Mouse (Mus musculus) neural tube, embryonic 10.5 days (tissue): ENCODE measurements around the gene Fktn.
"Not testable (repeated sequence)": the region's sequence is repeated elsewhere in the genome, so short reads cannot be mapped to it uniquely, and the experiment has no call there.

ENCODE experiments used
- DNase-seq: peaks from one replicate; pipeline ENCODE4 v3.0.0-alpha.2; 2017; ENCODE audit warnings: low spot score; ENCODE audit errors: extremely low spot score

The Fktn gene

DNA sequence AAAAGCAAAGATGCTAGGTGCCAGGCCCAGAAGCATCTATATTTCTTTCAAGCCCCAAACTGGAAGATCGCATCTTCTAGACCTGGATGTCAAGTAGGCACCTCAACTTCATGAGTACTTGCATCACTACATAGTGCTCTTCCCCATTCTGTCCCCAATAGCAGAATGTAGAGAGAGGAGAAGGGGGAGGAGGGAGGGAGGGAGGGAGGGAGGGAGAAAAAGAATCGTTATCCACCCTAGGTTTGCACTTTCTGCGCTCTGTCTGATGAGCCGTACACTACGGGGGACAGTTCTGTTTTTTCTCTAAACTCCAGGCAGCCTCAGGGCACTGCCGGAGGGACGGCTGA is at the start of gene Fktn:
Gene Fktn (plus strand): TSS at position 295 of the 347 bp plus-strand sequence.
- DNase-seq, result no peak

DNA sequence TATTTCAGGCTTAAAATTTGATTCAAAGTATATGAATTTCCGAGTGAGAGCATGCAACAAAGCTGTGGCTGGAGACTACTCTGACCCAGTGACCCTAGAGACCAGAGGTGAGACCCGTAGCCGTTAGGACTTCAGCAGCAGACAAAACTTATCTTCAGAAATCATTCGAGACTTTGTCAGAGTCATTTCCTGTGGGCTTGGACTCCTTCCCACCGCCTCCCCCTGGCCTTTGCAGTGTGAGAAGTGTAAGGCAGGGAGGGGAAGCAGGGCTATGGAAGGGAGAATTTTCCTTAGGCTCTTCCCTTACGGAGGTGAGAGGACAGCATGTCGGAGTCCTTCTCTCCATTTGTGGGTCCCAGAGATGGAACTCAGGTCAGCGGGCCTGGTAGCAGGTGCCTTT is 31.7 kb upstream of the Fktn start:
- DNase-seq, result no peak

DNA sequence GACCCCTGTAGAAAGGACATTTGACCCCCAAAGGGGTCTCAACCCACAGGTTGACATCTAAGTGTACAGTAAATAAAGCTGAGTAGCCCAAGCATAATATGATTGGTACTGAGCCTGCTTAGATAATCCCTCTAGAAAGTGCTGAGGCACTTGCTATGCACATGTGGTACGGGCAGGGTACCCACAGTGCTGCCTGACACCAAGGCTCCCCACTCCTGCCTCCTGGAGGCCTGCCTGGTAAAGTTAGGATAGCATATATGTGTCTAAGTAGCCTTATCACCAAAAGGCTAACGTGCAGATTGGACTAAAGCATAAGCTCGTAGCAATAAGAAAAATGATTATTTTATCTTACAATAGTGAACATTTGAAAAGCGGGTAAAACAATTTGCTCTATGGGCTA is 24.8 kb upstream of the Fktn start:
- no peak for DNase-seq

DNA sequence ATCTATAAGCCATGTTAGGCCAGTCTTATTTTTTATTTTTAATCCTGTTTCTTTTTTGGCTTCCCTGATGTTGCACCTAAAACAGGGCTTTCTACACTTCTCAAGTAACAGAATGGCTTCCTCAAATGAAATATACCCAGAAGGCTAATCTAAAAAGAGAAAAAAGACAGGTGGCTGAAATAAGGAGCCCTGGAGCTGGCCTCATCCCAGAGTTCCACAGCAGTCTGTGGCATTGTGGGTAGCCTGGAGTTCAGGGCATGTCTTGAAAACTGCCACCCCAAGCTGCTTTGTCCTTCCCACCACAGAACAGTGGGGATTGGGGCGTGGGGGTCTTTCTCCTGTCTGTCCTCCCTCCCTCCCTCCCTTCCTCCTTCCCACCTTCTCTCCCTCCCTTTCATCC is 22.4 kb upstream of the Fktn start:
- no peak for DNase-seq

DNA sequence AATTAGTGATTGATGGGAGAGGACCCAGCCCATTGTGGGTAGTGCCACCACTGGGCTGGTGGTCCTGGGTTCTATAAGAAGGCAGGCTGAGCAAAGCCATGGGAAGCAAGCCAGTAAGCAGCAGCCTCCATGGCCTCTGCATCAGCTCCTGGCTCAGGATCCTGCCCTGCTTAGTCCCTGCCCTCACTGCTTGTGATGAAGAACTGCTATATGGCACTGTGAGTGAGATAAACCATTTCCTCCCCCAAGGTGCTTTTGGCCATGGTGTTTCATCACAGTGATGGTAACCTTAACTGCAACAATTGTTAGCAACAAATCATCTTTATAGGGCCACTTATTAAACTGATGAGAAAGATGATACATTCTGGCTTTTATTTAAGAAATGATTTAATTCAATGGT is 4.6 kb upstream of the Fktn start:
- not testable (repeated sequence) for DNase-seq

DNA sequence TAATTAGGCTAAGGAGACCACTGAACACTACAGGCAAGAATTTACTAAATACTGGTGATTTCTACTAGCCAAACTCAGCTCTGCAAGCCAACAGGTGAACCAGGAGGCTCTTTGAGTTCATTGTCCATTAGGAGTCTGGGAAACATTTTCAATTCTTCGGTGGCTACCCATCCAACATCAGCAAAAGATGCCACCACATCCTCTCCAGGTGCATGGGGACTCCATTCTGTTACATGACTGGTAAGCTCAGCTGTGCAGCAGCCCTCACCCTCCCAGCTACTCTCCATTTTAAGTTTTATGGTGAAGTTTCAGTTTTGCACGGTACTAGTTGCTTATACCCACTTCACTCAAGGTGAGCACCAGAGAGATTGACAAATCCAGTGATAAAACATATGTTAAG is 3.8 kb upstream of the Fktn start:
- DNase-seq, result no peak

DNA sequence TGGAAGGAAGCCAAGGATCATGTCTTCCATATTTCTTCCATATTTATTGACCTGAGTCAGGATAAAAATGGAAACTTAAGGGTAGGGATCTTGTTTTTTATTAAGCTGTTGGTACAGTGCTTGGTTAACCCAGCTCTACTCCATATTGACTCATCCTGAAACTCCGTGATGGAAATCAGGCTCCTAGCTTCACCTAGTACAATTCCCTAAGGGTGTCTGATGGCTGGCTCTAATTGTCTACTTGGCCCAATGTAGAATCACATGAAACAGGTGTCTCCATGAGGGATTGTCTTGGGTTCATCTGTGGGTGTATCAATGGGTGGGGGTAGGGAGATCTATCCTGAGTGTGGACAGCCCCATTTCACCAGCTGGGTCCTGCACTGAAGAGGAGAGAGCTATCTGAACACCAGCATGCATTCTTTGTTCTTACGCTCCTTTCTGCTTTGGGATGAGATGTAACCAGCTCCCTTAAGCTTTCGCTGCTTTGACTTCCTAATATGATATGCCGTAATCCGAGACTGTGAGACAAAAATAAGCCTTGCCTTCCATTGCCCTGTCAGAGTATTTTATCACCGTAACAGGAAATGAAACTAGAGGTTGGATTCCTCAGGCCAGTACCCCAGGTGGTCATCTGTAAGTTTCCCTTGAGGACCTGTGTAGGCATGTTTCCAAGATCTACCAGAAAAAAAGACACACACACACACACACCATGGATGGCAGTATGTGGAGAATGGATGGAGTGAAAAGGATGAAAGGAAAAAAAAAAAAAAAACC is 3.1 kb upstream of the Fktn start:
- DNase-seq, result no peak

DNA sequence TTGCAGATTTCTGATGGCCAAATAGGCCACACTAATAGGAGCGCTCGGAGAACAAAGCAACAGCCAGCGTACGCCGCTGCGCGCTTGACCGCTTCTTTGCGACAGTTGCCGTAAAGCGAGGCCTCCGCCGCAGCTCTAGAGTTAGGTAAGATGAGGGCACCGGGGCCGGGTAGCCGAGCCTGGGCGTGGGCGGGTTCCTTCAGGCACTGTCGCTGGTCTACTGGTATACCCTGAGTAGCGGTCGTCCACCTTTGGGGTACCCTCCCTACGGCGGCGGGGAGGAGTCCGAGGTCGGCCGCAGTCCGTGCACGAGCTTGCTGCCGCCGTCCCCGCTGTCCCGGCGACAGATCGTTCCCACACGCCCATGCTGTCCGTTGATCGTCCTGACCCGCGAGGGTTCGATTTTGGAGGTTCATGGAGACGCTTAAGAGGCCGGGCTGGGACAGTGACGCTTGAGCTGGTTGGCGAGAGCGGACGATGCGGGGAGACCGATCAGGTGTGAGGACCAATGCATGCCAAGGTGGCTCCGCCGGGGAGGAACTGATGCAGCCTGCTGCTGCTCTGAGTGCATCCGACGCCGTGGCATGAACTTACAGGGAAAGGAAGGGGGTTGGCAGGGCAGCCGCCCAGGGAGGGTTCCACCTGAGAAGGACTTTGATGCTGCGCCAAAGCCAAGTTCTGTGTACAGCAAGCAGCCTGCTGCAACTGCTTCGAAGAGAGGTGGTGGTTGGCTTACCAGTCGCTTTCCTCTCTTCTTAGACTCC is 435 bp downstream of the Fktn start:
- peak; percentile 95 for DNase-seq

DNA sequence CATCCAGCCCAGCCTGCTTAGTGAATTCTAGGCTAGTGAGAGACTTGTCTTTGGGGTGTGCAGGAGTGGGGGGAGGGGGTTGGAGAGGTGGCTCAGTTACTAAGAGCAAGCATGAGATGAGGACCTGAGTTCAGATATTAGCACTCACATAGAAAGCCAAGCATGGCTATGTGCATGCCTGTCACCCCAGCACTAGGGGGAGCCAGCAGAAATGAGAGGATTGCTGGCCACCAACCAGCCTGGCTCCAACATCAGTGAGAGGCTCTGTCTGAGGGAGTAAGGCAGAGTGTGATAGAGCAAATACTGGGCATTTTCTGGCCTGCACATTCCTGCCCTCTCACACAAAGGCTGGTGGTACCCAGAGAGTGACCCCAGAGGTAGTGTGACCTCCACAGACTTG is 2.2 kb downstream of the Fktn start:
- DNase-seq, result no peak

DNA sequence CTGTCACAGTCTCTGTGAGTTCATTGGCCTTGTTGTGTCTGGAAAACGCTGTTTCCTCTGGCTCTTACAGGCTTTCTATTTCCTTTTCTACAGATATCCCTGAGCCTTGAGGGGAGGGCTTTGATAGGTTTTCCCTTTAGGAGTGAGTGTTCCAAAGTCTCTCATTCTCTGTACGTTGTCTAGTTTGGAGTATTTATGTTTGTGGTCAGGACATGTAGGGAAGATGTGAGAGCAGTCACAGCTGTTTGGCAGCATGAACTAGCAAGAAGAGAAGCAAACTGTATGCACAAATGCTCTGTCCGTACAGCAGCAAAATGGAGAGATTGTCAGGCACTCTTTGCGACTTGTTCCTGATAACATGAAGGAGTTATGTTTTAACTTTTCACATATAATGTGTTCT is 3.7 kb downstream of the Fktn start:
- DNase-seq, result no peak

DNA sequence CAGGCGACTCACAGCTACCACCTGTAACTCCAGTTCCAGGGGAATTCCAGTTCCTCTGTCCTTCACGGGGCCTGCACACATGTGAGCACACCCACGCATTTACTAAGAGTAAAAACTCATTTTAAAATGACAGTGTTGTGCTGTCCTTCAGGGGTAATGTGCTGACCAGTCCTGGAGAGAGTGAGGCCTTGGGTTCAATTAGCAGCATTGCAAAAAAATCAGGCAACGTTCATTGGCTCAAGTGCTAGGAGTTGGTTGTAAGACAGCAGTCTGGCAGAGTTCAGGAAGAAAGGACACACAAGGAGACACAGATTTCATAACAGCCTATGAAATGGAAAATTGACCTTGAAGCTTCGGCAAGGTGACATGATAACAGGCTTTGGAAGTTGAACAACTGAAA is 4.5 kb downstream of the Fktn start:
- no peak for DNase-seq

DNA sequence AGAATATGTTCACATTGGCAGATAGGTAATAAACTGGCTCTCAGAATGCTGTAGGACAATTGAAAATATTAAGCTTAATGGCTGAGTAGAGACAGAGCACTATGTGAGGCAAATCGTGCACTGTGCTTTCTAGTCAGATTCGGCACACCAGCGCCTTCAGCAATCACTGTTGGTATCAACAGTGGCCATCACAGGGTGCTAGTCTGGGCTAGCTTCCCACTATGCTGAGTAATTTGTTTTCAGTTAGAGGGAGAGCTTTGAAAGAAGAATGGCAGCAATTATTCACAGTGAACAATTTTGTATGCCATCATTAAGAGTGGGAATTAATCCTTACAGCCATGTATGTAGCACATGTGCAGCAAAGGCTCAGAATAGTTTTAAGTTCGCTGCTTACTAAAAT is 8.7 kb downstream of the Fktn start:
- DNase-seq, result no peak

DNA sequence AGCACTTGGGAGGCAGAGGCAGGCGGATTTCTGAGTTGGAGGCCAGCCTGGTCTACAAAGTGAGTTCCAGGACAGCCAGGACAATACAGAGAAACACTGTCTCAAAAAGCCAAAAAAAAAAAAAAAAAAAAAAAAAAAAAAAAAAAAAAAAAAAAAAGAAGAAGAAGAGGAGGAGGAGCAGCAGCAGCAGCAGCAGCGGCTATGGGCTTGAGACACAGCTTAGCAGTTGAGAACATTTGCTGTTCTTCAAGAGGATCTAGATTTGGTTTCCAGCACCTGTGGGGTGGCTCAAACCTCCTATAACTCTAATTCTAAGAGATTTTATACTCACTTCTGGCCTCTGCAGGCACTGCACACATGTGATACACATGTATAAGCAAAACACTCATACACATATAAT is 12.3 kb downstream of the Fktn start:
- not testable (repeated sequence) for DNase-seq

DNA sequence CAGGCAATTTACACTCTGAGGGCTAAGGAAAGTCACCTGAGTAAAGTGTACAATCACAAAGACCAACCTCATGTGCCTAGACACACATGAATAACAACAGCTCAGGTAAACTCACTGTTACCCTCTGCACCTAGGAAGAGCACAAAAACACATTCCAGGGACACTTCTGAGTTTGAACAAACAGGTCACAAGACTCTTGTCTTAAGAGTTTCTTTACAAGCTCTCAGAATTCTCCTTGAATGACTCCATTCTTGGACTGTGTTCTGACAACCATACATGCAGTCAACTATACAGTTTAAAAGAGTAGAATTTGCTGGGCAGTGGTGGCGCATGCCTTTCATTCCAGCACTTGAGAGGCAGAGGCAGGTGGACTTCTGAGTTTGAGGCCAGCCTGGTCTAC is 14.3 kb downstream of the Fktn start:
- DNase-seq, result no peak

DNA sequence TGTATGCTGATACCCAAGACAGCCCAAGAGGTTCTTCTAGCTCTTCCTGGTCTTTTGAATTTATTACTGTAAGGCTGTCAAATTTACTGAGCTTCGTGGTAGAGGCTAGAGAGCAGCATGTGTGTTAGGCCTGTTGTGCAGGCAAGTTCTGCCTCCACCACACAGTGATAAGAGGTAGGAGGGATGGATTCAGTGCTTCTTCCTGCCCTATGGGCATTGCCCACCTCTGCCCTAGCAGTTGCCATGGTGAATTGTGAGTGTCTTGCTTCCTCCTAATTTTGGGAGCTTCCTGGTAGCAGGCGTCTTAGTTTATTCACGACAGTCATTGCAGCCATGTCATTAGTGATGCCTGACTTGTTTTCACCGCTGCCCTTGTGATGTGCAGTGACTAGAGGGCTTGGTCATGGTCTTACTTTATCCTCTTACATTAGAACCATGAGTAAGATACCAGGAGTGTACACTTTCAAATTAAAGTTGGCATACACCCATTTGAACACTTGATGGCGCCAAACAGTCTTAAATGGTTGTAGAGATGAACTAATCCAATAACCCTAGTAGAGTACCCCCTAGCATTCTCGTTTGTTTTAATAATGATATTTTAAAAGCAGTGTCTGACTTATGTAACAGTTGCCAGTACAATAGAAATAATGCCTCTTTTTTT is 25.3 kb downstream of the Fktn start:
- DNase-seq, result no peak

DNA sequence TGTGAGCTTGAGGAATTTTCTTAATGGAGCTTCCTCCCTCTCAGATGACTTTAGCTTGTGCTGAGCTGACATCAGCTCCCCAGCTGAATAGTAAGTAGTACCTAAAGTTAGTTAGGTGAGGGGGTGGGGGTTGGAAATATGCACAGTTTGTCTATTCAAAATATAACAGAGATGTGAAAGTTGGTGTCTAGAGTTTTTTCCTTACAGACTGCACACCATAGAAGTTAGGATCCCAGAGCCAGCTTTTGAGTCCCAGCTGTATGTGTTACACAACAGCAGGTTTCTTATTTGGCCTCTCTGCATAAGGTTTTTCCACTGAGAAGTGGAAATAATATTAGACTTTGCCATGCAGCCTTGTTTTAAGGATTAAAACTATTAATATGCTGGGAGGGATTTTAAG is 36.0 kb downstream of the Fktn start:
- DNase-seq, result no peak

DNA sequence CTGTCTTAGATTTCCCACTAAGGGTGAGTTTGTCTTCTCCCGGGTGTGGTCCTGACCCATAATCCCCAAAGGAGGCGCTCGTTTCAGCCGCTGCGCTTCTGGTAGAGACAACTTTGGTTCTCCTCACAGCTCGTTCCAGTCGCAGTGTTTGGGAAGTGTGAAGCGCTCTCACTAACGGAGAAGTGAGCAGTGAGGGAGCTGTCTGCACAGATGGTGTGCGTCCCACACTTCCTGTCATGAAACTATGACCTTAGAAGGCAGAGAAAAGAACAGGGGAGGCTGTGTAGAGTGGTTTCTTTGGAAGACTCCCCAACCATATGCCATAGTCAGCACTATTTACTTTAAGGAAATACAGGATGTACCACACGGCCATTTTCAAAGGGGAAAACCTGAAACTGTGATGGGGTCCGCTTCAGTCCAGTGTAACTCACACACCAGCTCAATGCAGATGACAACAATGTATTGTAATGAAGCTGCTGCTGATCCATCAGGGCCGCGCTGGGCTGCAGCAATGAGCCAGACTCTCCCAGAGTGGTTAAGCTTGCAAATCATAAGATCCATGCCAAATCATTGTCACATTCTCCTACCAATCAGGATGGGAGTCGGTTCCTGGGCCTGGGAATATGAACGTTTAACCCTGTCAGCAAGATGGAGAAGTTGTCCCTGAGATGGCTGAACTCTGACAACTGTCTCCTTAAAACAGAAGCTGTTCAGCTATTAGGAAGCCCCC is 36.8 kb downstream of the Fktn start:
- DNase-seq, result no peak

DNA sequence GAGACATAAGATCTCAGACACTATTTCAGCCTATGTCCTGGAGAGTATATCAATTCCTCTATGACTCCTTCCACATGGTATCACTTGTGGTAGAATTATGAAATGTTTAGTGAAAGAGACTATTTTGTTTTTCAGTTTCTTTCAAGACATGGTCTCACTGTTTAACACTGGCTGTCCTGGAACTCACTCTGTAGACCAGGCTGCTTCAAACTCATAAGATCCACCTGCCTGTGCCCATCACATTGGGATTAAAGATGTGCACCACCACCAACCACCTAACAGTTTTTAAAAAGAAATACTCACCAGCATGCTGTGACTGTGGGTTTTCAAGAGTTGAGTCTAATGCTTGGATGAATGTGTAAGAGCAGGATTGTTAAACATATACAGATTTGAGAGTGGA is 43.2 kb downstream of the Fktn start:
- no peak for DNase-seq

DNA sequence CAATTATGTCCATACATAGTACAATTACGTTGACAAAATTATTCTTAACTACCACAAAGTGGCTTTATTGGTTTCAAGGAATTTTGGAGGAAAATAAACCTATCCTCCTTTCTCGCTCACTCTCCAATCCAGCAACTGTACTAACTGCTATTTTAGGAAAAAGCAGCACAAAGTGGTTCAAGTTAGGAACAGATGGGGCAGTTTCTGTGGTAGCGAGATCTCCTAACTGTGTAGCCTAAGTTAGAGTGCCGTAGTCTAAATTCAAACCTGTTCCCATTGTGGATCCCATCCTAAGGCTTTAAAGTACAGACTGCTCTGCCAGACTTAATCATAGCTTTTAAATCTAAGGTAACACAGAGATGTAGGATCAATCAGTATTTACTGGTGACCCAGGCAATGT is 45.0 kb downstream of the Fktn start:
- DNase-seq, result no peak

DNA sequence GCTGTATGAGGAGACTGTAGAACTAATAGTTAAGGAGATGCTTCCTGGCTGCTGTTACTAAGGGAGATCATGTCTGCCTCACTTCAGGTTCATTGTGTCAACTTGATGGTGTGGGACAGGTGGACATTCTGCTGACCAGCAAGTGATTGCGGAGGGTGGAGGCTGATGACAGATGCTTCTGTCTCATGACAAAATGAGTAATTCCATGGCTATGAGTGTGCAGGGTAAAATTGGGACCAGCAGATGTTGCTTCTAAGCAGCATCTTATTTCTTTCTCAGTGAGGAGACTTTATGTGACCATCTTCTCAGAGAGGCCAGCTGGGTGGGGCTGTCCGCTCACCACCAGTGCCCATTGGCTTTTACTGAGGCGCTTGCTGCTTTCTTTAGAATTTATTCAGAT is 45.9 kb downstream of the Fktn start:
- DNase-seq, result no peak

DNA sequence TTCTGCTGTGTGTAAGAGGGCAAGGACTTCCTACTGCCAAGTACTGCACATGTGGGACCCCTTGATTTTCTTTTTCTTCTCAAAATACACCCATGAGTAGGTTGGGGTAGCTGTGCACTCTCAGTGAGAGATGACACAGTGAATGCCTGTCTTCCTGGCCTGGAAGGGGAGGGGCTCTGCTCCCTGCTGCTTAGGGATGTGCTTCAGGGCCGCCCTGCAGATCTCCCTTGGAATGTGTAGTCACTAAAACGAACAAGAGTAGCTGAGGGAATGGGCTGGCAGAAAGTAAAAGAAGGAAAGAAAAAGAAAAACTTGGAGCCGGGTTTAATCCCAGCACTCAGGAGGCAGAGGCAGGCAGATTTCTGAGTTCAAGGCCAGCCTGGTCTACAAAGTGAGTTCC is 48.7 kb downstream of the Fktn start:
- no peak for DNase-seq
